Mouse (Mus musculus) kidney, adult 2 months (tissue): ENCODE results near the gene Slx1b.

Experiments
- CTCF ChIP-seq: fragments of 200-500 bp; conservative IDR thresholded peaks from 2 replicates; pipeline ENCODE4 v1.5.1; 2011; ENCODE audit warnings: low read depth, mild to moderate bottlenecking, control low read depth, low read length, moderate library complexity, mixed read lengths; ENCODE audit not compliant: insufficient read depth, insufficient read length
- POLR2A ChIP-seq: fragments of 200-500 bp; IDR thresholded peaks from one replicate; pipeline ENCODE4 v1.6.1; 2011; ENCODE audit warnings: low read depth, low read length, control low read depth

- TF ChIP-seq POLR2A (no peak), CTCF (no peak)
Observed at GRCm38 (mm10) chr7:126678545-126679341, 16.8 kb downstream of the Slx1b start.
